Mouse (Mus musculus): ENCODE measurements around the gene Defb28.

Gene Defb28

GRCm38 (mm10) chr2:152569038-152569437, 51.0 kb downstream of the Defb28 start, which contains the start of gene Gm17416:
Gene Gm17416, plus strand, starts transcription at chr2:152569338.
- DNase-seq: no peak

- no peak for DNase-seq
Observed at GRCm38 (mm10) chr2:152569881-152570280, 51.8 kb downstream of the Defb28 start.

GRCm38 (mm10) chr2:152570313-152570712, 52.3 kb downstream of the Defb28 start:
- DNase-seq: no peak
